Mouse (Mus musculus) yolk sac, embryonic 10.5 days (tissue): ENCODE measurements around the gene Cox19.

Experiments used
- DNase-seq: peaks from one replicate; pipeline ENCODE4 v3.0.0-alpha.2; 2017; ENCODE audit warnings: low spot score

Gene Cox19

DNA sequence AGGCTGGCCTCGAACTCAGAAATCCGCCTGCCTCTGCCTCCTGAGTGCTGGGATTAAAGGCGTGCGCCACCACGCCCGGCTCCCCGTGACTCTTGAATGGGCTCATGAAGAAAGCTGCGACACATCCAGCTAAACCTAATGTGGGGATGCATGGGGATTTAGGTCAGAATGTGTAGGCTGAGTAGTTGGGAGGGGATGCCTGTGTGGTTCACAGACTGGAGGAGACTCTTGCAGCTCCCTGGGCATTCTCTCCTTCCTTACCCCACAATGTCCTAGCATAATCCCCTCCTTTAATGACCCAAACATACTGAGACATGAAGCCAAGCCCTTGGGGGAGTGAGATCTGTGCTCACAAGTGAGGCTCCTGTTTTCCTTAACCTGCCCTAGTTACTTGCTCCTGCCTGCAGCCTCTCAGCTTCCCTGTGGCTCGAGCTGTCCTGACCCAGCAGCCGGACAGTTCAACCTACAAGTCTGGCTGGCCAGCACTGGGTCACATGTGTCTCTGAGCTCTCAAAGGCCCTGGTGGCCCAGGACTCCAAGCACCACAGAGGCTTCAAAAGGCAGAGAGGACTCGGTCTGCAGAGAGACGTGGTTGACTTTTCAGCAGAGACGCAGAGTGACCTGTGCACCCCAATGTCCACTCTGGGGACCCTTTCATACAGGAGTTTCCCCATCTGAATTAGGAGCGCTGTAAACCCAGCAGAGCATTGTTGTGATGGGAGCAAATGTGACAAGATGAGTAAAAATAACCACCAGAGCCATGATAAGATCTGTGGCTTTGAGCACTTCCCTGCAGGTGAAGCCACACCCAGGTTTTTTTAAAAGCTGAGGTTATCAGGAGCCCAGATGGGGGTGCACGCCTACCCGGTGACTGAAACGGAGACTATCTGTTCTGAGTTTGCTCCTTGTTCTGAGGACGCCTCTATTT is 30.6 kb upstream of the Cox19 start:
- DNase-seq = peak; percentile 43

DNA sequence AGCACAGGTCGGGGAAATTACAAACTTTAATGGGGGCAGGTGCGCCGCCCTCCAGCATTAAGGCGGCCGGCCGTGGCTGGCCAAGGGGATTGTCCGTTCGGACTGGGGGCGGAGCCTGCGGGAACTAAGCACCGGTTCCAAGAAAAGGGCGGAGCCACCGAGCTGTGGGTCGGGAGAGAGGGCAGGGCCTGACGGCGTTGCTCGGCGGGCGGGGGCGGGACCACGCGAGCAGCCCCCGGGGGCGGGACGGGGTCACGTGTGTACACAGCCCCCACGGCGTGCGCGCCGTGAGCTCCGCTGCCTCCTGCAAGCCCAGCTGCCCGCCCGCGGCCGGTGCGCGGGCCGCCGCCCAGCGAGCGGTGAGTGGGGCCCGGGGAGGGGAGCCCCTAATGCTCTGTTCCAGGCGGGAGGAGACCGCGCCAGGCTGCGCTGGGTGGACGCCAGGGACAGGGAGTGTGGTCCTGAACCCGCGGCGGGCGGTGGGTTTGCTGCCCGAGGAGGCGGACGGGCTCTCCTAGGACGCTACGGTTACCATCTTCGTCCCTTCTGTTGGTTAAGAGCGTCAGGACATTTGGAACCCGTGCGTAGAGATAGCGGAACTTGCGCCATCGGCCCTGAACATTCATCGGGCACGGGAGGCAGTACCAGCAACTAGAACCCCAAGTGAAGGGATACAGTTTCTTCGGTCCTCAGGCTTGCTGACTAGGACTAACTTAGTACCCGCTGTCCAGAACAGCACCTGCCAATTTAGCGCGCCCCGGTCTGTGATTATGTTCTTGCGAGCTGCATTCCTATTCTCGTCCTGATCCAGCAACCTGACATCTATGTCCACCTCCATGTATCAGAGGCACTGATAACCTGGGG is 29.4 kb upstream of the Cox19 start:
- peak; percentile 95 for DNase-seq

DNA sequence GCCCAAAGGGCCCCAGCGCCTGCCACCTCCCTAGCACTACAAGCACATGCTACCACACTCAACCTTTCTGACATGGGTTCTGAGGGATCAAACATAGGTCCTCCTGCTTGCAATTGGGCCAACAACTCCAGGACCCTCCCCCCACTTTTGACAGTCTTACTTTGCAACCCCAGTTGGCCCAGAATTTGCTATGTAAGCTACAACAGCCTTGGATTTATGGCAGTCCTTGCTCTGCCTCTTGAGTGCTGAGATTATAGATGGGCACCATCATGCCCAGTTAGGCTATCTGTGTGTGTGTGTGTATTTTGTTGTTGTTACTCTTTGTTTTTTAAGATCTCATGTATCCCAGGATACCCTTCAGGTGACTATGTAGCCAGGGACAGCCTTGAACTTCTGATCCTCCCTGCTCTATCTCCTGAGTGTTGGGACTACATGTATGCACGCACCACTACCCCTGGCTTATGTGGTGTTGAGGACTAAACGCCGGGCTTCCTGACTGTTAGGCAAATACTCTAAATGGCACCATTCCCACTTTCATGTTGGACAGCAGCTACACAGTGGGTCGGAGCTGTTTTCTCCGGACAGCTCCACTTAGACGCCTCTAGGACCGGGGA is 28.7 kb upstream of the Cox19 start:
- DNase-seq = no peak

DNA sequence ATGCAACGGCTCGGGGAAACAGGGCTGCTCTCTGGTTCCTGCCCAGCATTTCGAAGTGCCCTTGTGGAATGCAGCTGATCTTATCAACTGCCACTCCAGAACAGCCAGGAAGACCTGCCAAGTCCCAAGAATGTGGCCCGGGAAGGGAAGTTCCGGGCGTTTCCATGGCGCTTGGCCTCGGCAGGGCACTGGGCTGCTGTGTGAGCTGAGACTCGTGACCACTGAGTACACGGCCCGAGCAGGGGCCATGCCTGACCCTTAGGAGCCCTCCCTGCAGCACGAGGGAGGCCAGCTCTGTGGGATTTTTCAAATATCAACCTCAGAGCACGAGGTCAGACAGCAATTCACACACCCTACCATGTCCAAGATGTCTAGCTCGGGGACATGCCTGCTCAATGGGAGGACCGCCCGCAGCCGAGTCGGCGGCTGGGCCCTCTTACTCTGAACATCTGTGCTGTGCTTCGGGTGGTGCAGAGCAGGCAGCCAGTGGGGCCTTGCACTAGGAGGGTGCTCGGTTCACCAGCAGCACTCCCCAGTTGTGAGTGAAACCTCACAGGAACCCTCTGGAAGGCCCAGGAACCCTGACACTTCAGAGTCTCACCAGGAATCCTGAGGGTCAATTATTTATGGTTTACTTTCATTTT is 27.9 kb upstream of the Cox19 start:
- DNase-seq = peak; percentile 75

DNA sequence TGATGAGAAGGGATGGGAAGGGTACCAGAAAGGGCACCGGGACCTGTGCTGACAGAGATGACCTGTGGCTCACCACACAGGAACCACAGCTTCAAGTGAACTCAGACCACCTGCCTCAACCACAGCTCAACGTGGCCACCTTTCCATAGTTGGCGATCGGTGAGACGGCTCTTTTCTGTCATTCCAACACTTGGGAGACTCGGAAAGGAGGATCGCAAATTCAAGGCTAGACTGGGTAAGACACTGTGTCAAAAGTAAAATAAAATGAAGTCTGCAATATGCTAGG is 27.0 kb upstream of the Cox19 start:
- no peak for DNase-seq

DNA sequence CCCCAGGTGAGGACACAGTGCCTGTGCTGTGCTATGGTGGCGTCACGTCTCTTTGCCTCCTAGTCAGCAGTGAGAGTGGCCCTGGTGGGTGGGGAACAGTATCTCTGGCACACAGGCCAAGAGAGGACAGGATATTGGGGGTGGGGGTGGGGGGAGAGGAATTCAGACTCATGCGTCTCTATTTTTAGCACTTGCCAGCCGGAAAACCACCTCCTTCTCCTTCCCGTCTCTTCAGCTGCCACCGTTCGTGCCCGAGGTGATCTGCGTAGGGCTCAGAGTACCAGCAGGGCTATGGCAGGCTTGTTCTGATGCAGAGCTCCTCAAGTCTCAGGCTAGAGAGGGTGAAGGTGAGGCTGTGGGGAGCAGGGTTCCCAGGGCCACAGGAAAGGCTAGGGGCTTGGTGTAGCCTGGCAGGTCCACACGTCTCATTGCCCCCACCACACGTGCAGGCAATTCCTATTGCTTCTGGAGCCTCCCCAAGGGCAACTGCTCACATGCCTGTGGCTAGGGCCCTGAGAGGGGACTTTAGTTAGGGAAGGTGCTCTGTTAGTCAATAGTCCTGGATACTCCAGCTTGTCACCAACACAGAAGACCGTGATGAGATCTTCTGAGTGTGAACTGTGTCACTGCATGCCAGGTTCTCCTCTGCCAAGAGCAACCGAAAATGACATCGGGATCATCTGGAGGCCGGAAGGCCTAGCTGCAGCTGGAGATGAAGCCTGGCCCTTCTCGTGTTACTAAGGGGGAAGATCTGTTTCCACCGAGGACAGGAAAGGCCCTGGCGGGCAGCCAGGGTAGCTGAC is 26.5 kb upstream of the Cox19 start, which contains the start of gene Gpr146:
TSS of gene Gpr146 (plus strand) at position 230 of the 803 bp plus-strand sequence.
- DNase-seq = no peak

DNA sequence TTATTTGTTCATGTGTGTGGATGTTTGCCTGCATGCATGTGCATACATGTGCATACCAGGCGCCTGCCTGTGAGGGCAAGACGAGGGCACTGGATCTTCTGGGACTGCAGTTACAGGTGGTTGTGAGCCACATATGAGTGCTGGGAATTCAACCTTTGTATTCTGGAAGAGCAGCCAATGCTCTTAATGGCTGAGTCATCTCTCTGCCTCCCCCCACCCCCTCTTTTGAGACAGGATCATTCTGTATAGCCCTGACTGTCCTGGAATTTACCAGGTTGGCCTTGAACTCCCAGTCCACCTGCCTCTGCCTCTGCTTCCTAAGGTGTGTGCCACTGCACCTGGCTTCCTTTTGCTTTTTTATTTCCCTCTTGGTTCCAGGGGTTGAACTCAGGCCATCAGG is 23.6 kb upstream of the Cox19 start:
- no peak for DNase-seq

DNA sequence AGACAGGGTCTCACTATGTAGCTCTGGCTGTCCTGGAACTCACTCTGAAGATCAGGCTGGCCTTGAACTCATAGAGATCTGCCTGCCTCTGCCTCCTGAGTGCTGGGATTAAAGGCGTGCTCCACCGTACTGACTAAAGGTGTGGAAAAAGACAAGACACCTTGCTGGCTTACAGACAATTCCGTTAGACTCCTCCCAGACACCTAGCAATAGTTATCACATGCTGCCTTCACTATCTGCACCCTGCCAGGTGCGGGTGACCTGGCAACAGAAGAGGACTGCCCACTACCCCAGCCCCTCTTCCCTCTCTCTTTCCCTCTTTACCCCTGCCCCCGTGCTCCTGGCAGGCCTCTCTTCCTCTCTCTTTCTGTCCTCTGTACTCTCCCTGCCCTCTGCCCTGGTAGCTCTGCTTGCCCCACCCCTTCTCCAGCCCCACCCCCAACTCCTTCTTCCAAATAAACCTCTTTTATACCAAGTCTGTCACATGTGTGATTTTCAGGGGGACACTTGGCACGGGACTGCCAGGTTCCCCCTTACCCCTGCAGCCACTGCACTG is 22.7 kb upstream of the Cox19 start:
- no peak for DNase-seq

DNA sequence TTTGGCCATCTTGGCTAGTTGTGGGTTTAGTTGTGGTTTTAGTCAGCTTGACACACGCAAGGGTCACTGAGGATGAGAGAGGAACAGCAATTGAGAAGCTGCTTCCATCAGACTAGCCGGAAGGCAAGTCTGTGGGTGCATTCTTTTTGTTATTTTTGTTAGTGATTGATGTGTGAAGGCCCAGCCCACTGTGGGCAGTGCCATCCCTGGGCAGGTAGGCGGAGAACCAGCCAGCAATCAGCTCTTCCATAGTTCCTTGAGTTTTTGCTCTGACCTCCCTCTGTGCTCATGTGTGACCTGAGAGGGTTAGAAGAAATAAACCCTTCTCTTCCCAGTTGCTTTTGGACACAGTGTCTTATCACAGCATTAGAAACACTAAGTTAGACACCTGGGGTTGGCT is 21.9 kb upstream of the Cox19 start:
- DNase-seq = no peak

DNA sequence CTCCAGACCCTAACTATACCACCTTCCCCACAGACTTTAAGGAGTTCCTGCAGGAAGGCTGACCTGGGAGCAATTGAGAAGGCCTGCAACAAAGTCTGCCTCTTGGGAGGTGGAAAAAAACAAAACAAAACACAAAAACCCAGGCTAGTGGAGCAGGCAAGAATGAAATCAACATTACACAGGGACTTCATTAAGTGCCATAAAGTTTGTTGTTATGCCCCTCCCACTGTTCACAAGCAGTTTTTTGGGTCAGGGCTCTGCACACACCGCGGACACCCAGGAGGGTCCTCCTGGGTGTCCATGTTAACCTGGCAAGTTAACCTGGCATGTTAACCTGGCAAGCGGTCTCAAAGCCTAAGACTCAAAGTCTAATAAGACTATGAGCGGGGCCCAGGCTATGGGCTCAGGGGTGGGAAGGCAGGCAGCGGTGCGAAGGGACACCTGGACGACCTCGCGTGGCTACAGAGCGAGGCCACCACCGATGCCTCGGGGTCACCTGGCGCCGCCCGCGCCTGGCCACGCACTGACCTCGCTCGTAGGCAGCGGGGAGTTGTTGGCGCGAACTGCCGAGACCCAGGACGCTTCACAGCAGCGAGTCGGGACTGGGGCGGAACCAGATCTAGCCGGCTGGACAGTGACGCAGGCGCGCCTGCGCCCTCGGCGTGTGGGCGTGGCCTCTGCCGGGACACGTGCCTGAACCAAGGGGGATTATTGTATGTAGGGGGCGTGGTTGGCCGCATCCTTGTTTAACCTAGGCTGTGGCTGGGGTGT is 20.6 kb upstream of the Cox19 start:
- DNase-seq = peak; percentile 95

DNA sequence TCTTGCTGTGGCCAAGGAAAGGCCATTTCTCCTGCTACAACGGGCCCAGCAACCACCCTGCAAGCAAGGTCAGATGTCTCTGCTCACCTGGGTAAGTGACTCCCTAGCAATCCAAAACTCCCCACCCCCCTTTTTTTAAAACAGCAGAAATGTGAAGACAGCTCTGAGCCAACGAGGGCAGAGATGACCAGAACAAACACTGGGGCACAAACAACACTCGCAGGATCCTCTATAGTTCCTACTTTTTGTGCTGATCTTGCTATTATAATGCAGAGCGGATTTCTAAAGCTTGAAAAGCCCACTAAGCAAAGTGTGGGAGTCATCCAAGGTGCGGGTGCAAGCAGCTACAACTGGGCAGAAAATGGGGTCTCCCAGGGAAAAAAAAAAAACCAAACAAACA is 19.9 kb upstream of the Cox19 start:
- no peak for DNase-seq

DNA sequence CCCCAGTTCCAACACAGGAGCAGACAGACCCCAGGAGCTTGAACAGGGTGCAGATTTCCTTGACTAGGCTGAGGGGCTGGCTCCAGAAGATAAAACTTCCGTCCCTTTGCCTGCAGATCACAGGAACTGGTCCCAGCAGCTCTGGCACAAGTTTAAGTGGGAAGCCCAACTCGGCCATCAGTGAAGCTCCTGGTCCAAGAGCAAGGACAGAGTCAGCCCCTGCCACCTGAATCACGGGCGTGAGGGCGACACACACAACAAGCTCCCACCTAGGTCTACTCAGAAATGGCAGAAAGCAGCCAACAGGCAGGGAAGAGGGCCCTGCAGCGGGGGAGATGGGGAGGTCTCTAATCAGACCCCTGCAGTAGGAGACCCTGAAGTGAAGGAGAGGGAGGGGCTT is 19.1 kb upstream of the Cox19 start:
- no peak for DNase-seq

DNA sequence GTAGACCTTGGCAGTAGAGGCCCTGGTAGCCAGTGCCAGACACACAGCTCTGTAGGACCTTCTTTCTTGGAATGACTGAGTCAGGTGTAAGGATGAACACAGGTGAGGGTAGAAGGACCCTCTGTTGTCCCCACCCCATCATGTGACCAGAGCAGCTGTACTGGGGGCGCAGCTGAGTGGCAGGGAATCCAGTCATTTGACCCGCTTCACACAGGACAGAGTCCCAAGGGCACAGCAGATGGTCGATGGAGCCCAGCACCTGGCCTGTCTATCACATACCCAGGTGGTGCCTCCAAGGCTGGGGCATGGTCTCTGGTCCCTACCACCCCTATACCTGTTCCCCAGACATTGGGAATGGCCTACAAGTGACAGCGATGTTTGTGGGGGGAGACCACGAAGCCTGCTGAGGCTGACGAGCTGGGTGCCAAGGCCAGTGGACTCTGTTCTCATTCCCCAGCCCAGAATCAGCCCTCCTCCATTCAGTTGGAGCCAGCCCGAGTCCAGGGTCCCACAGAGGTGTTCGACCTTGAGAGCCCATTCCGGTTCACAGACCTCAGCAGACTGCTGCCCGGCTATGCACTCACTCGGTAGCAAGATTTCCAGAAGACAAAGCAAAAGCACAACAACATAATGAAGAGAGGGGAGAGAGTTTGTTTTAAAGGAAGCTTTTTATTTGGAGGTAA is 17.6 kb upstream of the Cox19 start:
- DNase-seq = no peak

DNA sequence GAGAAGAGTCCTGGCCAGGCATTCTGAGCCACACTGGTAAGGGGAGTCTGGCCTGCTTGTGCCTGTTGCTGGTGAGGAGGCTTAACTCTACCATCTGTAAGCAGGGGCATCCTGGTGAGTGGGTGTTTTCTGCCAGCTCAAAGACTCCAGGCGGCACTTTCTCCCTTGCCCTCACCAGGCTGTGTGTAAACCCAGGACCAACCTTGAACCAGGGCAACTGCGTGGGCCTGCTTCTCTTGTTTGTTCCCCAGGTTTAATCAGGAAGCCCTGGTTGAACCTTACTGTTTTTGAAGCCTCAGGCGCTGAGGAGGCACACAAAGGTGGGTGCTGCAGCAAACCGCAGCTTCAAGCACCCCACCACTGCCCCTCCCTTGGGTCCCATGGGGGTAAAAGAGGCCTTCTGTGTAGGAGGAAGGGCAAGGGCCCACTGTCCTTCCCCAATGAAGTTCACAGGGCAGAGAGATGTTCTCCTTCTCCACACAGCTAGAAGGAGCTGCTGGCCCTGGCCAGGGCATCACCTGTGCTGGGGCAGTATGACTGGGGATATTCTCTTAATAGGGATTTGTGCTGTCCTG is 16.8 kb upstream of the Cox19 start:
- DNase-seq = no peak

DNA sequence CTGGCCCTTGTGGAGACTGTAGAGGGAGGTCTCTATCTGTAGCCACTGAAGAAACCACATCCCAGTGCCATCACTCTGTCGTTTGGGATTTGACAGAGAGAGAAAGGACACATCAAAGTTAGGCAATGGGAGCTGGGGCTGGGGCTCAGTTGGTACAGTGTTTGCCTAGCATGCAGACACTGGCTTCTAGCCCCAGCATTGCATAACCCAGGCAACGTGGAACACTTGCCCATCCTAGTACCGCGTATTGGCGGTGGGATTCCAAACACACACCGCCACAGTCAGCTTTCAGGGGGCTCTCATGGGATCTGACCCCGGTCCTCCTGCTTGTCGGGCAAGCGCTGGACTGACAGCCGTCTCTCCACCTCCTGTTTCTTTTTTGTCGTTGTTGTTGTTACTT is 15.3 kb upstream of the Cox19 start:
- no peak for DNase-seq

DNA sequence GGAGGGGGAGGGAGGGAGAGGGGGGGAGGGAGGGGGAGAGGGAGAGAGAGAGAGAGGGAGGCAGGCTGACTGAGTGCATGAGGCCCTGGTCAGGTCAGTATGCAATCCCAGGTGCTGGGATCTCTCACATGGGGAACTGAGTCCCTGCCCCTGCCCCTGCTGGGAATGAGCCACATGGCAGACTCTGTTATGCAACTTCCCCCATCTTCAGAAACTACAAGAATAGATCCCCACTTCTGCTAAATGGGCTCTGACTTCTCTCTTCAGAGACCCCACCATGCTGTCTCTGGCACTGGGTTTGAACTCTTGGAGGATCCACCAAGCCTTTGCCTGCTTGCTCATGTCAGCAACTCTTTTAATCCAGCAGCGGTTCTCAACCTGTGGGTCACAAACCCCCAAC is 14.6 kb upstream of the Cox19 start:
- DNase-seq = no peak

DNA sequence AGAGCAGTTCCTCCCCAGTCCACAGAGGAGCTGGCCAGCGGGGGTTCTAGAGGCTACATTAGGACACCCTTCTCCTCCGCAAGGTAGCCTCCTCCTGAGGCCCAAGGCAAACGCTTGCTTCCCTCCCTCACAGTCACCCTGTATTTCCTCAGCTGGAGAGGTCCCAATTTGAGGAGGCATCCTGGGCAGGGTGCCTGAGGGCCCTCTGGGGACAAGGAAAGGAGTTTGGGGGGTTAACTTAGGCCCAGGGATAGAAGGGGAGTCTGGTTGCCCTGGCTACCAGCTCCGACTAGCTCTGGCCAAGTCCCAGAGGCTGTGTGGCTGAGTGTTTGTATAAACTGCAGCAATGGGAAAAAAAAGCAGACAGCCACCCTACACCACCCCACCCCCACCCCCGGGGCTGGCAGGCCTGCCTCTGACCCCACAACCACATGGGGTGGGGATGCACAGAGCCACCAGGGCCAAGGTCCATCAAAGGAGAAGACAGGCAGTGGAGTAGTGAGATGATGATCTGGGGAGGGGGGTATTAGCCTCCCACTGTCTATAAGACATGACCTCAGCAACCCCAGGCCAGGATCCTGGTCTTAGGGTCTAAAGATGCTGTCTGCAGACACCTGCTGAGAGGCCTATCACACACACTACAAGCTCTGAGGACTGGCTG is 13.8 kb upstream of the Cox19 start:
- no peak for DNase-seq

DNA sequence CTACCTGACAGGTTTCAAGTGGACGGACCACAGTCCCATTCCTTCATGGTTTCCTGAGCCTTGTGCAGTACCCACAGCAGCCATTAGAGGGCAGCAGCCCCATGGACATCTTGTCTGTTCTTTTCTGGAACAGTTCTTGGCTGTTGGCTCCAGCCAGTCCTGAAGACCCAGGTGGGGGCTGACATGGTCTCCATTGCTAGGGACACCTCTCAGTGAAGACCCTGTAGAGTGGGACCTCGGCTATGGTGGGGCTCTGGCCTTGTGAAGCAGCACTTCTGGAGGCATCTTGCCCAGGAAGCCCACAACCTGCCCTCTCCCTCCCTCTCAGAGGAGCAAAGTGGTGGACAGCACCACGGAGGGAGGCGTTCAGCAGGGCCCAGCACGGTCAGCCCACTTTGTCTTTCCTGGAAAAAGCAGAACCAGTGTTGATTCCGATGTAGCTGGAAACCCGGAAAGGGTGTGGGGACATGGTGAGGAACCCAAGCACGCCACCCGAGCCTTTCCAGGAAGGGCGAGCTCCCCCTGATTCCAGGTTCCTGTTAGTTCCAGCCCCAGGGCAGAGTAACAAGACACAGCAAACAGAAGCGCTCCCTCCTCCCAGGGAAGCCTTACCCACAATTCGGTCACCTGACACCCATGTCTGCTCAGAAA is 13.2 kb upstream of the Cox19 start:
- DNase-seq = peak; percentile 80
